Mouse (Mus musculus): ENCODE measurements around the gene Pet117. TPM values are rescaled to one million over a fixed set of nuclear protein-coding genes. Genes with fewer than 3 reads are reported as not detected.

Pet117 gene
- total RNA-seq, 2 experiments from 2014 or later = 5.4 to 11.0 TPM

GRCm38 (mm10) chr2:144388416-144388815 lies 19.6 kb downstream of the Pet117 start:
- Histone ChIP-seq H3K4me3 (no peak overlapping the region), H3K27ac (no peak overlapping the region)
- no peak for TF ChIP-seq CTCF (IDR thresholded peaks at IDR 0.05)
- no peak for DNase-seq (ENCODE audit: extremely low spot score in 1 of 2, low spot score in 2 of 2)
- intact Hi-C loops (cut with DNase I) = no loop called here

DNA sequence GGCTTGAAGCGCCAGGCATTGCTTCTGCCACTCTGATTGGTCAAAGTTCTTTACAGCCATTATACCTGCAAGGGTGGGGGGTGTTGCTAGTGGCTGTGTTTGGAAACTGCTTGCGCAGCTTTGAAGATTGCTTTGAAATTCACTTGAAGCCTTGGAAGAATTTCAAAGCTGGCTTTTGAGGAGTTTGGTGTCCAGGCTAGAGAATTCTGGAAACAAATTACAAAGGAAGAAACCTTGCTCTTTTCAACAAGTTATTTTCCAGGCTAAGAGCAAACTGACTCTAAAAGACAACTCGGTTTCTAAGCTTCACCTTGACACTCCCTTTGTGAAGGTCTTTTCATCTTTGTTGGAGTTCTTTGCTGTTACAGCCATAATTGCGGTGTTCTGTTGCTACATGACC lies 30.7 kb downstream of the Pet117 start:
- H3K27ac ChIP-seq = no peak overlapping the region
- intact Hi-C loops (cut with DNase I) = no loop called here
- DNase-seq (ENCODE audit: extremely low spot score in 1 of 2, low spot score in 2 of 2) = no peak
- TF ChIP-seq CTCF (IDR thresholded peaks at IDR 0.05) = no peak
- no peak overlapping the region for H3K4me3 ChIP-seq

DNA sequence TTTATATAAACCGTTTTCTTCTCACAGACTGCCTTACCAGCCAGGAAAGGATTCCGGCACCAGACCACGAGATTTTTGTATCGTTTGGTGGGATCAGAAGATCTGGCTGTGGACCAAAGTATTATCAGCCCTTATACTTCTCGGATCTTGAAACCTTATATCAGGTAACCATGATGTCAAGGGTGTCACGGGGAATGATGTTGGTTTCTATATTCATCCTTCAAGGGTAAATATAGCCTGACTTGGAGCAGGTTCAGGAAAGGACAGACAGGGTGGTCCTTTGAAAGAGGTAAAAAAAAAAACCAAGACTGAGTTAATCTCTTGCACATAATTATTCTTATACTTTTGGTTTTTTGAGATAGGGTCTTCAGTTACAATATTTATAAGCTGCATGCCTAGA lies 31.9 kb downstream of the Pet117 start:
- Histone ChIP-seq H3K4me3 (no peak overlapping the region), H3K27ac (no peak overlapping the region)
- no peak for TF ChIP-seq CTCF (IDR thresholded peaks at IDR 0.05)
- DNase-seq (ENCODE audit: extremely low spot score in 1 of 2, low spot score in 2 of 2) = no peak
- intact Hi-C loops (cut with DNase I) = no loop called here

- no peak for DNase-seq (ENCODE audit: extremely low spot score in 1 of 2, low spot score in 2 of 2)
- intact Hi-C loops (cut with DNase I) = no loop called here
- Histone ChIP-seq H3K27ac (no peak overlapping the region), H3K4me3 (no peak overlapping the region)
- TF ChIP-seq CTCF (IDR thresholded peaks at IDR 0.05) = no peak
These were observed 40.2 kb downstream of the Pet117 start for GRCm38 (mm10) chr2:144409037-144409436.

DNA sequence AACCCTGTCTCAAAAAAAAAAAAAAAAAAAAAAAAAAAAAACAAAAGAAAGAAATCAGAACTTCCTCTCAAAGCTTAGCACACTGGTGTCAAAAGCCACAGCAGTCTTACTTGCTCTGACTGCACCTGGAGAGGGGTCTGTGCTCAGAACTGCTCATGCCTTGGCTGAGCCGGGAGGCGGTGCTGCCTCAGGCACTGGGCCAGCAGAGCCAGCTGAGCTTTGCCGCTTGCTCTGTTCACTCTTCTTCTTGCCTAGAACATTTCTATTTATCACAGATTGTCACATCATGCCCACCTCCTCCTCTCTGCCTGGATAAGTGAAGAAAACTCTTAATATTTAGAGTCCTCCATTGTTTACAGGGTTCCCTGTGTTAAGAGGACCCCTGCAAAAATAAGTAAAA lies 41.8 kb downstream of the Pet117 start:
- intact Hi-C loops (cut with DNase I) = loop anchor here (5.0 kb wide), 1 partner anchor 42 kb away; no protein-coding TSS in a partner anchor
- DNase-seq (ENCODE audit: extremely low spot score in 1 of 2, low spot score in 2 of 2) = peak in 1 of 2 experiments; percentile 41
- no peak for TF ChIP-seq CTCF (IDR thresholded peaks at IDR 0.05)
- Histone ChIP-seq H3K4me3 (no peak overlapping the region), H3K27ac (no peak overlapping the region; the same call in 1 of the 2 replicates)

- no peak overlapping the region for H3K4me3 ChIP-seq
- TF ChIP-seq CTCF (IDR thresholded peaks at IDR 0.05) = no peak
- intact Hi-C loops (cut with DNase I) = loop anchor here (2.0 to 5.0 kb wide), 2 partner anchors 26 to 38 kb away; no protein-coding TSS in a partner anchor
- DNase-seq (ENCODE audit: extremely low spot score in 1 of 2, low spot score in 2 of 2) = peak in 1 of 2 experiments; percentile 27
- no peak overlapping the region for H3K27ac ChIP-seq
These were observed 45.9 kb downstream of the Pet117 start for GRCm38 (mm10) chr2:144414646-144415045.

- H3K4me3 ChIP-seq = no peak overlapping the region
- no peak overlapping the region for H3K27ac ChIP-seq
- DNase-seq (ENCODE audit: extremely low spot score in 1 of 2, low spot score in 2 of 2) = no peak
- intact Hi-C loops (cut with DNase I) = no loop called here
- no peak for TF ChIP-seq CTCF (IDR thresholded peaks at IDR 0.05)
These were observed 48.1 kb downstream of the Pet117 start for GRCm38 (mm10) chr2:144416859-144417258.

DNA sequence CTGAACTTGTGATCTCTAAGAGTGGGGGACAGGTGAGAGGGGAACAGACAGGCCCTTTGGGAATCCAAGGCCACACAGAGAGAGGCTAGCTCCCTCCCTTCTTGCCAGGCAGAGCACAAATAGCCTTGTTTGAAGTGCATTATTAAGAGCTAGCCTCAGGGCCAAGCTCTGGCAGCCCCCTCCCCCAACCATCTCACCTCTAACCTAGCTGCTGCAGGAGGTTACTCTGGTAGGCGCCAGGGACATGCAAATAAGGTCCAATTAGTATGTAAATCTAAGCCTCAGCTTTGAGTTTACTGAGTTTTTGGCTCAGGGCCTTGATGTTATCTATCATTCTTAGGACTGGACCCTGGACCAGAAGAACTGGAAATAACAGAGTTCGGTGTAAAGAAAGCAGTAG lies 49.3 kb downstream of the Pet117 start:
- no peak for DNase-seq (ENCODE audit: extremely low spot score in 1 of 2, low spot score in 2 of 2)
- Histone ChIP-seq H3K27ac (no peak overlapping the region), H3K4me3 (no peak overlapping the region)
- intact Hi-C loops (cut with DNase I) = no loop called here
- no peak for TF ChIP-seq CTCF (IDR thresholded peaks at IDR 0.05)

- intact Hi-C loops (cut with DNase I) = no loop called here
- no peak for TF ChIP-seq CTCF (IDR thresholded peaks at IDR 0.05)
These were observed 53.4 kb downstream of the Pet117 start for GRCm38 (mm10) chr2:144422094-144422675.

More at GRCm38 (mm10) chr2:144422094-144422675, 53.4 kb downstream of the Pet117 start:
- DNase-seq (ENCODE audit: extremely low spot score in 1 of 2, low spot score in 2 of 2) = no peak
- no peak overlapping the region for H3K4me3 ChIP-seq
- H3K27ac ChIP-seq = no peak overlapping the region

Other genes starting within 250 kb of the Pet117 start
- 1 to 10 TPM; 5.4 to 5.7 TPM for gene Mgme1, start 98.3 kb upstream of the Pet117 start, total RNA-seq (2021)
- gene Snx5, start 98.1 kb upstream of the Pet117 start, total RNA-seq (2021) = 10 to 100 TPM; 77.4 to 87.4 TPM
- 10 to 100 TPM; 10.5 to 11.6 TPM for gene Ovol2, start 36.9 kb upstream of the Pet117 start, total RNA-seq (2021)
- gene Kat14, start within 50 bp of the Pet117 start, total RNA-seq (2021) = 10 to 100 TPM; 38.8 to 40.2 TPM
- 100 to 1,000 TPM; 171 to 174 TPM for gene Dzank1, start 158.4 kb downstream of the Pet117 start, total RNA-seq (2021)
- 10 to 100 TPM; 24.0 to 28.0 TPM for gene Polr3f, start 158.7 kb downstream of the Pet117 start, total RNA-seq (2021)
- gene Rbbp9, start 181.9 kb downstream of the Pet117 start, total RNA-seq (2021) = 10 to 100 TPM; 26.1 to 26.4 TPM
- gene Sec23b, start 187.2 kb downstream of the Pet117 start, total RNA-seq (2021) = 10 to 100 TPM; 42.6 to 45.8 TPM
- gene Smim26, start 225.1 kb downstream of the Pet117 start, total RNA-seq (2021) = 10 to 100 TPM; 44.2 to 46.1 TPM
- 10 to 100 TPM; 63.3 to 64.2 TPM for gene Dtd1, start 230.9 kb downstream of the Pet117 start, total RNA-seq (2021)

Measured in left cerebral cortex, adult 2 months (tissue).